Mouse (Mus musculus) E14TG2a.4 (cell line): Measurements from ENCODE around the gene St3gal3.

Source experiments
- CTCF ChIP-seq: conservative IDR thresholded peaks from 2 replicates; pipeline ENCODE4 v1.5.1; 2014; ENCODE audit warnings: low read length
- NANOG ChIP-seq: IDR thresholded peaks from 2 replicates; pipeline ENCODE4 v1.6.1; 2014; ENCODE audit warnings: borderline replicate concordance, low read length, mixed read lengths

DNA sequence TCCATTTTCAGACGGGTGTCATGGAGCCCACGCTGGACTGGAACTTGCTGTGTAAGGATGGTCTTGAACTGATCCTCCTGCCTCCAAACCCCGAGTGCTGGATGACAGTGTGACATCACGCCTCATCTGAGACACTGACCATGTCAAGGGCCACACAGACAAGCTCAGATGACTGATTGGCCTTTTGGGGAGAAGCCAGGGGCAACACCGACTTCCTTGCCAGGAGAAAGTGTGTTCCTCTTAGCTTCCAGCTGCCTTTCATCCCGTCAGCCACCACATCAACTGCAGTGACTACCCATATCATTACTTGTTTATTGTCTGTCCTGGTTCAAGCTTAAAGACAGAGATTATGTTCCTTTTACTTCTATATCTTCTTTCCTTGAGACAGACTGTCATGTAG is 209.8 kb downstream of the St3gal3 start:
- TF ChIP-seq CTCF (no peak), NANOG (no peak)
